Mouse (Mus musculus) G1E (cell line): ENCODE measurements at regions not wholly inside any gene's neighbourhood (a gene's known extent, or its start where the extent isn't known, plus 50 kb on each side); places are given as distances from the start of the nearest gene placed in this dataset.

ENCODE experiments used
- CTCF ChIP-seq: IDR thresholded peaks from 2 replicates; pipeline ENCODE4 v1.5.1; 2012; ENCODE audit warnings: low read depth, low read length, inconsistent platforms, mixed read lengths
- GATA2 ChIP-seq: IDR thresholded peaks from 2 replicates; pipeline ENCODE4 v1.6.1; 2012; ENCODE audit warnings: low read depth, low read length, inconsistent platforms, borderline replicate concordance

GRCm38 (mm10) chr11:19073887-19074564, 55.2 kb upstream of the Meis1 start:
- TF ChIP-seq CTCF: no peak
- no peak for TF ChIP-seq GATA2
